Mouse (Mus musculus) embryonic facial prominence, embryonic 12.5 days (tissue): ENCODE measurements around the gene Gm3488. TPM values are rescaled to one million over a fixed set of nuclear protein-coding genes. Genes with fewer than 3 reads are reported as not detected.
"Not testable (repeated sequence)": the region's sequence is repeated elsewhere in the genome, so short reads cannot be mapped to it uniquely, and the experiment has no call there.

Source experiments
- ATAC-seq: fragments of 200-750 bp; cut with Nextera tagmentation; 2 replicates; pipeline ENCODE4 v1.8.0; 2017; ENCODE audit not compliant: insufficient number of reproducible peaks, insufficient read depth, low FRiP score, low TSS enrichment
- H3K27ac ChIP-seq: fragments of 300-500 bp; sonication (generic); 2 replicates; pipeline ENCODE4 v1.5.1; 2016; ENCODE audit warnings: mild to moderate bottlenecking
- H3K27me3 ChIP-seq: fragments of 300-500 bp; sonication (generic); 2 replicates; pipeline ENCODE4 v1.6.1; 2016; ENCODE audit warnings: mild to moderate bottlenecking, moderate library complexity
- H3K36me3 ChIP-seq: fragments of 300-500 bp; sonication (generic); 2 replicates; pipeline ENCODE4 v1.6.1; 2016; ENCODE audit warnings: mild to moderate bottlenecking
- H3K4me1 ChIP-seq: fragments of 300-500 bp; sonication (generic); 2 replicates; pipeline ENCODE4 v1.6.1; 2016
- H3K4me2 ChIP-seq: fragments of 300-500 bp; sonication (generic); replicated peaks from 2 replicates; pipeline ENCODE4 v1.6.1; 2016; ENCODE audit warnings: mild to moderate bottlenecking, moderate library complexity
- H3K4me3 ChIP-seq: fragments of 300-500 bp; sonication (generic); 2 replicates; pipeline ENCODE4 v1.5.1; 2016; ENCODE audit warnings: mild to moderate bottlenecking
- H3K9ac ChIP-seq: fragments of 300-500 bp; sonication (generic); 2 replicates; pipeline ENCODE4 v1.6.1; 2016; ENCODE audit warnings: mild to moderate bottlenecking, moderate library complexity
- H3K9me3 ChIP-seq: fragments of 300-500 bp; sonication (generic); 2 replicates; pipeline ENCODE4 v1.6.1; 2016; ENCODE audit warnings: mild to moderate bottlenecking, moderate library complexity
- WGBS: fragments of 180-500 bp; shearing (Covaris S2); methylation state at CpG from one replicate; pipeline ENCODE4 v1.1.7; 2016; 5-methylcytosine and 5-hydroxymethylcytosine counted together
- polyA plus RNA-seq: library from polyadenylated mRNA; unstranded; fragments of >200 nt; fragmentation: Nextera tagmentation; extraction: Ambion mirVana; gene quantifications from 2 replicates; pipeline ENCODE4 v1.2.1, GENCODE M21; 2016

Gene Gm3488
- polyA plus RNA-seq = 1.1 and 1.9 TPM in 2 replicates

DNA sequence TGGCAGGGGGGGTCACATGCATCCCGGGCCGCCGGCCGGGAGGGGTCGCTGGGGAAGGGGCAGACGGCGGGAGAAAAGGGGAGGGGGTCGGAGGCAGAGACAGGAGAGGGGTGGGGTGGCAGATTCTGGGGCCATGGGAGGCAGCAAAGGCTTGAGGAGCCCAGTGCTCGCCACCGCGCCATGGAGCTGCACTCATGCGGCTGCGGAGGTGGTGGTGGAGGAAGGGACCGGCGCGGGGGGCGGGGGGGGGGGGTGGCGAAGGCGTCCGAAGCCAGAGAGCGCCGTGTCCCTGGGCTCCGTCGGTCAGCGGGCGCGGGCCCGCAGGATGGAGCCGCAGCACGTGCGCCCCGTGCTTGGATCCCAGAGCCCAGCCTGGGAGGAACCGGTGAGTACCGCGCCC is at the start of gene Gm3488:
TSS of gene Gm3488 (plus strand) at position 301 of the 400 bp plus-strand sequence.
- not testable (repeated sequence) for H3K27ac ChIP-seq, ATAC-seq, H3K4me1 ChIP-seq, H3K27me3 ChIP-seq, H3K36me3 ChIP-seq, H3K4me3 ChIP-seq, H3K9me3 ChIP-seq, H3K9ac ChIP-seq, H3K4me2 ChIP-seq
- WGBS = no CpG with 5 or more reads among the region's 35 CpGs

DNA sequence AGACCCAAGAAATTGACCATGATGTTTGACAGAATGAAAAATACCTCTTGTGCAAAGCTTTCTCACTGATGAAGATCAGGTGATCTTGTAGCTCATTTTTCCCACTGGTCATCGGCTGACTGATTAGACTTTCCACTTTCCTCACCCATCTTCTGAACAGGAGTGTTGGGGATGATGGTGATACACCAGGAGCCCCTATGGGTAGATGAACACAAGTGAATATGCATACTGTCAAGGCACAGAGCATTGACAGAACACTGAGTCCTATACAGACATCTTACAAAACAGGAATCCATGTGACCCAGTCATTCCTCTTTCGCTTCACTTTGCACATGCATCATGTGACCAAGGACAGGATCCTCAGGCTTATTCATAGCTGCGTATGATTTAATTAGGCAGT is 46.1 kb upstream of the Gm3488 start, which contains the start of gene Gm3194:
TSS of gene Gm3194 (minus strand) at position 101 of the 400 bp plus-strand sequence.
- not testable (repeated sequence) for H3K4me2 ChIP-seq, H3K27ac ChIP-seq, H3K27me3 ChIP-seq, H3K36me3 ChIP-seq, ATAC-seq, H3K4me1 ChIP-seq, H3K9me3 ChIP-seq, H3K4me3 ChIP-seq, H3K9ac ChIP-seq
- WGBS = no CpG with 5 or more reads among the region's 3 CpGs

DNA sequence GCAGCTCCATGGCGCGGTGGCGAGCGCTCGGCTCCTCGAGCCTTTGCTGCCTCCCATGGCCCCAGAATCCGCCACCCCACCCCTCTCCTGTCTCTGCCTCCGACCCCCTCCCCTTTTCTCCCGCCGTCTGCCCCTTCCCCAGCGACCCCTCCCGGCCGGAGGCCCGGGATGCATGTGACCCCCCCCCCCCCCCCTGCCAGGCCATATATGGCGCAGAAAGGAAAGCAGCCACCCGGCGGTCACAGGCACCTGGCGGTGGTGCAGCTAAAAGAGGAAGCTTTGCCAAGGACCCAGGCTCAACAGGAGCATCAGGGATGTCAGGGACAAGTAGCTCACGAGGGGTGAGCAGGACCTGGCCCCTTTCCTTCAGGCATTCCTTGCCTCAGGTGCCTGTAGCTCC is 41.0 kb upstream of the Gm3488 start:
- not testable (repeated sequence) for H3K4me1 ChIP-seq, H3K27ac ChIP-seq, H3K9ac ChIP-seq, H3K9me3 ChIP-seq, ATAC-seq, H3K27me3 ChIP-seq, H3K4me2 ChIP-seq, H3K4me3 ChIP-seq, H3K36me3 ChIP-seq
- WGBS = no CpG with 5 or more reads among the region's 19 CpGs

DNA sequence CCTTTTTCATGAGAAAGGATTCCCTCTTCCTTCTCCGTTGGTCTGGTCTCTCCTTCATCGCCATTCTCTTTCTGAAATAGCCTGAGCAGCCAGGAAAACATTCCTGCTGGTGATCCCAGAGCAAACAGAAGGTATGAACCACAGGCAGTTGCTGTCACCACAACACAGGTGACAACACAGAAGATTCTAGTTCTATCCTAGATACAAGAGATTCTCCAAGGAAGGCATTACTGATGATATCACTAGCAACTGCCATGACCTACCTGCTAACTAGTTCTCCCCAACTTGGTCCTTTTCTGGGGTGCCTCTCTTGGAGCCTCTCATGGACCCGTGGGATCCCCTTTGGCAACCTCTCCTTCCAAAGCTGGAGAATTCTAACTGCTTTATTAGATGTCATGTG is 23.7 kb upstream of the Gm3488 start, which contains the start of gene Gm8246:
TSS of gene Gm8246 (minus strand) at position 101 of the 400 bp plus-strand sequence.
- H3K27me3 ChIP-seq, H3K27ac ChIP-seq, ATAC-seq, H3K9ac ChIP-seq, H3K4me3 ChIP-seq, H3K9me3 ChIP-seq, H3K36me3 ChIP-seq, H3K4me2 ChIP-seq, H3K4me1 ChIP-seq: not testable (repeated sequence)
- no CpG with 5 or more reads among the region's 3 CpGs for WGBS

DNA sequence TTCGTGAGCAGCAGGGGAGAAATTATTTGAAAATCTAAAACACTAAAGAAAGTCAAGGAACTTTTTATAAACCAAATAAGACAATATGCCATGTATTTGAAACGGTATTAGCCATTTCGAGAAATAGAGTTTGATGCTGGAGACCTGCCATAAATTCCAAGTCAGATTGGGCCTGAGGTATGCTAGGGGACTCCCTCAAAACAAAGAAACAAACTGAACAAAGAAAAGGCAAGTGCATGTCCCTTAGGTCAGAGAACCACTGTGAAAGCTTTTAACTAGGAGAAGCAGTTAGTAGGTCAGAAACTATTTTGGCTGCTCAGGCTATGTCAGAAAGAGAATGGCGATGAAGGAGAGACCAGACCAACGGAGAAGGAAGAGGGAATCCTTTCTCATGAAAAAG is 17.6 kb upstream of the Gm3488 start, which contains the start of gene Gm3187:
TSS of gene Gm3187 (plus strand) at position 301 of the 400 bp plus-strand sequence.
- H3K4me3 ChIP-seq, H3K27ac ChIP-seq, H3K4me1 ChIP-seq, H3K9me3 ChIP-seq, ATAC-seq, H3K36me3 ChIP-seq, H3K9ac ChIP-seq, H3K4me2 ChIP-seq, H3K27me3 ChIP-seq: not testable (repeated sequence)
- WGBS = 80% methylated on average over 4 of the region's 5 CpGs

DNA sequence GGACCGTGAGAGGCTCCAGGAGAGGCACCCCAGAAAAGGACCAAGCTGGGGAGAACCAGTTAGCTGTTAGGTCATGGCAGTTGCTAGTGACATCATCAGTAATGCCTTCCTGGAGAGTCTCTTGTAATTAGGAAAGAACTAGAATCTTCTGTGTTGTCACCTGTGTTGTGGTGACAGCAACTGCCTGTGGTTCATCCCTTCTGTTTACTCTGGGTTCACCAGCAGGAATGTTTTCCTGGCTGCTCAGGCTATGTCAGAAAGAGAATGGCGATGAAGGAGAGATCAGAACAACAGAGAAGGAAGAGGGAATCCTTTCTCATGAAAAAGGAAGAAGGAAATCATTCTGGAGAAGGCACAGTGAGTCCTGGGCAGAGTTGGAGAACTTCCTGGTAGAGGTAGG is 36.7 kb downstream of the Gm3488 start, which contains the start of gene Gm3532:
TSS of gene Gm3532 (plus strand) at position 301 of the 400 bp plus-strand sequence.
- not testable (repeated sequence) for H3K27me3 ChIP-seq, ATAC-seq, H3K4me3 ChIP-seq, H3K27ac ChIP-seq, H3K36me3 ChIP-seq, H3K4me2 ChIP-seq, H3K9ac ChIP-seq, H3K9me3 ChIP-seq, H3K4me1 ChIP-seq
- no CpG with 5 or more reads among the region's 2 CpGs for WGBS

Other genes starting within 250 kb of the Gm3488 start
- not detected in 2 replicates for gene Gm3526, start 241.1 kb upstream of the Gm3488 start, polyA plus RNA-seq
- gene Gm3542, start 166.7 kb upstream of the Gm3488 start, polyA plus RNA-seq = not detected in 2 replicates
- gene Gm3500, start 112.6 kb upstream of the Gm3488 start, polyA plus RNA-seq = 0.59 TPM in 1 of 2 replicates, not detected in the other
- gene Gm3194, start 46.2 kb upstream of the Gm3488 start, polyA plus RNA-seq = 0.64 and 0.99 TPM in 2 replicates
- gene Gm8246, start 23.8 kb upstream of the Gm3488 start, polyA plus RNA-seq = not detected in 2 replicates
- gene Gm3187, start 17.5 kb upstream of the Gm3488 start, polyA plus RNA-seq = not detected in 2 replicates
- gene Gm3532, start 36.8 kb downstream of the Gm3488 start, polyA plus RNA-seq = not detected in 2 replicates
- gene Gm8265, start 131.4 kb downstream of the Gm3488 start, polyA plus RNA-seq = not detected in 2 replicates
- not detected in 2 replicates for gene Gm9603, start 185.8 kb downstream of the Gm3488 start, polyA plus RNA-seq
- 0.28 TPM in 1 of 2 replicates, not detected in the other for gene Gm3373, start 239.9 kb downstream of the Gm3488 start, polyA plus RNA-seq